Mouse (Mus musculus) heart, postnatal 25 days (tissue): ENCODE results near the gene Defb7. TPM values are rescaled to one million over a fixed set of nuclear protein-coding genes. Genes with fewer than 3 reads are reported as not detected.

Source experiments
- DNase-seq: peaks from one replicate; pipeline ENCODE4 v3.0.0; 2022; ENCODE audit warnings: low spot score
- intact Hi-C: fragments of 180-260 bp; cut with DNase I; formaldehyde crosslinking; loops from one replicate; pipeline ENCODE4 v1.15.1; 2025
- microRNA-seq: library from miRNA; unstranded; fragments of <30 nt; microRNA quantifications from one replicate; pipeline ENCODE4 v1.2.0, GENCODE M21; 2022
- total RNA-seq, 2 experiments: library from RNA; stranded (reverse); gene quantifications; 2 replicates each; pipeline ENCODE4 v1.2.3; 2021

Gene Defb7
- total RNA-seq = not detected

DNA sequence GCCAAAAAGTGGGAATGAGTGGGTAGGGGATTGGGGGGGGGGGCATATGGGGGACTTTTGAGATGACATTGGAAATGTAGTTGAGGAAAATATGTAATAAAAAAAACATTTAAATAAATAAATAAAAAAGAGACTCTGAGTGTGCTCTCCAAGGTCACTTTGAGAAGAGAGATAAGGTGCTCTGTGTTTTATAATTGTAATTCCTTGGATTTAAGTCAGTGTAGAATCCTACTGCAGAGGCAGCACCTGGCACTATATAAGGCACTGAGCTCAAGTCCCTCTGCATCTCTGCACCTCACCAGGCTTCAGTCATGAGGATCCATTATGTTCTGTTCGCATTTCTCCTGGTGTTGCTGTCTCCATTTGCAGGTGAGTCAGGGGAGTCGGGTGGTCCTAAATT, at the start of gene Defb7:
TSS of gene Defb7 (plus strand) at position 301 of the 400 bp plus-strand sequence.
- DNase-seq = no peak
- intact Hi-C loops = no loop called here

GRCm38 (mm10) chr8:19446378-19446777, 48.5 kb upstream of the Defb7 start:
- intact Hi-C loops = no loop called here
- no peak for DNase-seq

- intact Hi-C loops = no loop called here
These were observed 33.5 kb upstream of the Defb7 start for GRCm38 (mm10) chr8:19461355-19461754.

GRCm38 (mm10) chr8:19469026-19469425, 25.9 kb upstream of the Defb7 start:
- DNase-seq = no peak
- intact Hi-C loops = no loop called here

More at GRCm38 (mm10) chr8:19461355-19461754, 33.5 kb upstream of the Defb7 start:
- DNase-seq = no peak

- intact Hi-C loops = no loop called here
- no peak for DNase-seq
These were observed 5.6 kb downstream of the Defb7 start for GRCm38 (mm10) chr8:19500524-19500923.

- DNase-seq = no peak
- intact Hi-C loops = no loop called here
These were observed 40.4 kb downstream of the Defb7 start for GRCm38 (mm10) chr8:19535195-19535829.

GRCm38 (mm10) chr8:19540376-19540775, 45.5 kb downstream of the Defb7 start:
- intact Hi-C loops = no loop called here
- DNase-seq = no peak

Small RNA genes within 50 kb of the gene (microRNA-seq; reads per million reads assigned to microRNA genes)
- not detected for gene Gm27288
- gene Gm27852 = not detected

Other genes with a start within 250 kb of the Defb7 start
- not detected for gene Defb5, start 247.5 kb upstream of the Defb7 start, total RNA-seq
- not detected for gene Defb3, start 201.7 kb upstream of the Defb7 start, total RNA-seq
- not detected for gene Defb8, start 47.5 kb upstream of the Defb7 start, total RNA-seq
- under 1 TPM; 0.13 to 0.25 TPM for gene 4930467E23Rik, start 234.5 kb downstream of the Defb7 start, total RNA-seq